Mouse (Mus musculus) G1E-ER4 (cell line): ENCODE data around the gene Pgam2. TPM values are rescaled to one million over a fixed set of nuclear protein-coding genes. Genes with fewer than 3 reads are reported as not detected.

ENCODE experiments used
- GATA1 ChIP-seq: IDR thresholded peaks from one replicate; pipeline ENCODE4 v1.8.0; 2012; ENCODE audit warnings: low read length, inconsistent platforms
- polyA plus RNA-seq: library from polyadenylated mRNA; stranded (reverse); fragments of >175 nt; gene quantifications from 2 replicates; pipeline ENCODE4 v1.2.3, GENCODE M21; 2012

The Pgam2 gene
- polyA plus RNA-seq, 1 experiment = 0.24 TPM

GRCm38 (mm10) chr11:5795290-5795689 lies 8.2 kb downstream of the Pgam2 start:
- no peak for TF ChIP-seq GATA1

- no peak for TF ChIP-seq GATA1
These were observed 13.1 kb downstream of the Pgam2 start for GRCm38 (mm10) chr11:5790431-5790830.

GRCm38 (mm10) chr11:5789754-5790333 lies 13.7 kb downstream of the Pgam2 start:
- TF ChIP-seq GATA1 = no peak

- no peak for TF ChIP-seq GATA1
These were observed 14.3 kb downstream of the Pgam2 start for GRCm38 (mm10) chr11:5789071-5789753.

- no peak for TF ChIP-seq GATA1
These were observed 15.2 kb downstream of the Pgam2 start, which contains the start of gene Dbnl for GRCm38 (mm10) chr11:5788056-5789014. Gene Dbnl, plus strand, starts transcription at chr11:5788488.

GRCm38 (mm10) chr11:5787671-5788055 lies 15.9 kb downstream of the Pgam2 start:
- no peak for TF ChIP-seq GATA1

- no peak for TF ChIP-seq GATA1
These were observed 17.8 kb downstream of the Pgam2 start for GRCm38 (mm10) chr11:5785732-5786131.

GRCm38 (mm10) chr11:5782199-5782944 lies 21.2 kb downstream of the Pgam2 start:
- no peak for TF ChIP-seq GATA1

- TF ChIP-seq GATA1 = no peak
These were observed 23.5 kb downstream of the Pgam2 start for GRCm38 (mm10) chr11:5780035-5780499.

- TF ChIP-seq GATA1 = no peak
These were observed 25.1 kb downstream of the Pgam2 start for GRCm38 (mm10) chr11:5778481-5778880.

GRCm38 (mm10) chr11:5766019-5766418 lies 37.5 kb downstream of the Pgam2 start:
- no peak for TF ChIP-seq GATA1

GRCm38 (mm10) chr11:5762633-5762982 lies 40.9 kb downstream of the Pgam2 start:
- no peak for TF ChIP-seq GATA1

- no peak for TF ChIP-seq GATA1
These were observed 41.5 kb downstream of the Pgam2 start, which contains the start of gene Urgcp for GRCm38 (mm10) chr11:5761820-5762632. Gene Urgcp, minus strand, starts transcription at chr11:5762376.

- TF ChIP-seq GATA1 = no peak
These were observed 49.8 kb downstream of the Pgam2 start for GRCm38 (mm10) chr11:5753755-5754154.

Other genes with a start within 250 kb of the Pgam2 start
- 0.10 TPM in 1 of 2 replicates, not detected in the other for gene Ankrd36, start 234.0 kb downstream of the Pgam2 start, polyA plus RNA-seq
- 108 and 154 TPM in 2 replicates for gene Mrps24, start 88.1 kb downstream of the Pgam2 start, polyA plus RNA-seq
- gene Urgcp, start 41.4 kb downstream of the Pgam2 start, polyA plus RNA-seq = 9.7 and 11.7 TPM in 2 replicates
- gene Dbnl, start 15.2 kb downstream of the Pgam2 start, polyA plus RNA-seq = 207 and 227 TPM in 2 replicates
- gene Polm, start 34.3 kb upstream of the Pgam2 start, polyA plus RNA-seq = 43.6 and 67.8 TPM in 2 replicates
- not detected in 2 replicates for gene Aebp1, start 58.2 kb upstream of the Pgam2 start, polyA plus RNA-seq
- 514 and 606 TPM in 2 replicates for gene Pold2, start 74.6 kb upstream of the Pgam2 start, polyA plus RNA-seq
- not detected in 2 replicates for gene Myl7, start 95.0 kb upstream of the Pgam2 start, polyA plus RNA-seq
- gene Gck, start 146.3 kb upstream of the Pgam2 start, polyA plus RNA-seq = not detected in 2 replicates
- 10.0 and 11.9 TPM in 2 replicates for gene Ykt6, start 152.0 kb upstream of the Pgam2 start, polyA plus RNA-seq